Mouse (Mus musculus): Measurements from ENCODE around the gene Boll. TPM values are rescaled to one million over a fixed set of nuclear protein-coding genes. Genes with fewer than 3 reads are reported as not detected.
A peak's percentile ranks its signal among the peaks of the same experiment; 100 is the strongest.
"Not testable (repeated sequence)": the region's sequence is repeated elsewhere in the genome, so short reads cannot be mapped to it uniquely, and the experiment has no call there.

Gene Boll
- total RNA-seq (2021), result under 1 TPM in 1 of 2 experiments, not detected in 1; 0.39 TPM
- long read RNA-seq, experiment 1, result 0 reads
- long read RNA-seq, experiment 2, result 0 reads

DNA sequence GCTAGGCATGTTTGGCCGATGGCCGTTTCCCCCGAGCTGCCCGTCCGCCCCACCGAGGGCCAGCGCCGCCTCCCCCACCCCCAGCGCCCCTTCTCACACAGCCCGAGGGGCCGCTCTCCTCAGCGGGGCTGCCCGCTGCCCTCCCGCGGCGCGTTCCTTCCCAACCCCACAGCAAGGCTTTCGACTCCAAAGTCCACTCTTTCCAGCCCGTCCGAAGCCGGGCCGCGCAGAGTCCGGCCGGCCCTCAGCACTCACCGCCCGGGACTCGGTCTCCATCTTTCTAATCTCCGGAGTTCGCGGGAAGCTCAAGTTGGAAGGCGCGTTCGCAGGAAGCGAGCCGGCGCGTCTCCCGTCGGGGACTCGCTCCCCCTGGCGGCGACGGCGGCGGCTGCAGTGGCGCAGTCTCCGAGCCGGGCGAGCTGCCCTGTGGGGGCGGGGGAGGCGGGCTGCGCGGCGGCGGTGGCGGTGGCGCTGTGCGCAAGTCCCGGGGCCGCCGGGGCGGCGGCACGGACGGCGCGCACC lies at the start of gene Boll:
Boll (minus strand) TSS at position 426 of the 522 bp plus-strand sequence.
- DNase-seq (ENCODE audit: low spot score in 2 of 2), result peak; percentile 33 to 46

DNA sequence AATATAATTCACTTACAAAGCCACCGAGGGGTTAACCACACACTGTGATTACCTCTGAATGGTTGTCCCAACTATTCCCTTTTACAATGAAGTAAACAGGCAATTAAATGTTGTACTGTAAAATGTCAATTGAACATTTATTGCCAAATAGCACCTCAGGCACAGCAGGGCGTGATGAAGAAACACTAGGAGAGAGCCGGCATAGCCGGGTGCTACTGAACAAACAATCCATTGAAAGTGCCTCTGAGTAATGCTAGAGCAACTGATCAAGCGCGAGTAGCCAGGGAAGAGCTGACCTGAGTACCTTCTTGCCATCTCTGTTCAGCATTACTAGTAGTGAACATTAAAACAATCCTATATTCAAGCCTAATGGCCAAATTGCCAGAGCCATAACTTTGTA lies 49.3 kb upstream of the Boll start:
- DNase-seq (ENCODE audit: low spot score in 2 of 2), result no peak

DNA sequence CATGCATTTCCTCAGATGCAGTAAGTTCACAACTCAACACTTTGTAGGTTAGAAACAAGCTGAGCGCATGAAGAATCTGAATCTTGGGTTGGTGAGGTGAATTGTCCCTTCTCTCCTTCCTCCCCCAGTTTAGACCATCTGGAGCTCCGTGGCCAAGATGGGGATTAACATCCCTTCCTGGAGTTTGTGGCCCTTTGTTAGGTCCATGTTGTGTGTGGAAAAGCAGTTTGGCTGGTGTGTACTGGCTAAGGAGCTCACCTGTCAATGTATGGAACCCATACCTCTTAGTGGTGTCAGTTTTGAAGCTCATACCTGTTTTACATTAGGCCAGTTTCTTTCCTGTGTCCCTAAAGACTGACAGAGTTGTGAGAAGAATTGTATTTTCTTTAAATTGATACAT lies 47.8 kb upstream of the Boll start:
- DNase-seq (ENCODE audit: low spot score in 2 of 2), result no peak

DNA sequence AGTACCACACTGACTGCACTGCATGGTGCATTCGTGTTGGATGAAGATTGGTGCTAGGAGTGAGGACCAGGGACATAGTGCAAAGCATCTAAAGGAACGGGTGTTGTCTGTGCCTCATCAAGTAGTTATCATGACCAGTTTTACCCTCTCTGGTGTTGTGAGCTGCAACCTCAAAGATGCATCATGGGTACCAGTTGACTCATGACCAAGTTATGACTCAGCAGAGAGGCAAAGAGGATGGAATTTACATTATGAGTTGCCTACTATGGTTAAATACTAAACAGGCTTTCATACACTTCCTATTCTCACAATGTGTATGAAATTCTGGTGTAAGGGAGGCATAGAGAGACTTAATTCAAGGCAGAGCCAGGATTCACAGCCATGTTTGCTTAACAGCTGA lies 47.4 kb upstream of the Boll start:
- DNase-seq (ENCODE audit: low spot score in 2 of 2), result no peak

DNA sequence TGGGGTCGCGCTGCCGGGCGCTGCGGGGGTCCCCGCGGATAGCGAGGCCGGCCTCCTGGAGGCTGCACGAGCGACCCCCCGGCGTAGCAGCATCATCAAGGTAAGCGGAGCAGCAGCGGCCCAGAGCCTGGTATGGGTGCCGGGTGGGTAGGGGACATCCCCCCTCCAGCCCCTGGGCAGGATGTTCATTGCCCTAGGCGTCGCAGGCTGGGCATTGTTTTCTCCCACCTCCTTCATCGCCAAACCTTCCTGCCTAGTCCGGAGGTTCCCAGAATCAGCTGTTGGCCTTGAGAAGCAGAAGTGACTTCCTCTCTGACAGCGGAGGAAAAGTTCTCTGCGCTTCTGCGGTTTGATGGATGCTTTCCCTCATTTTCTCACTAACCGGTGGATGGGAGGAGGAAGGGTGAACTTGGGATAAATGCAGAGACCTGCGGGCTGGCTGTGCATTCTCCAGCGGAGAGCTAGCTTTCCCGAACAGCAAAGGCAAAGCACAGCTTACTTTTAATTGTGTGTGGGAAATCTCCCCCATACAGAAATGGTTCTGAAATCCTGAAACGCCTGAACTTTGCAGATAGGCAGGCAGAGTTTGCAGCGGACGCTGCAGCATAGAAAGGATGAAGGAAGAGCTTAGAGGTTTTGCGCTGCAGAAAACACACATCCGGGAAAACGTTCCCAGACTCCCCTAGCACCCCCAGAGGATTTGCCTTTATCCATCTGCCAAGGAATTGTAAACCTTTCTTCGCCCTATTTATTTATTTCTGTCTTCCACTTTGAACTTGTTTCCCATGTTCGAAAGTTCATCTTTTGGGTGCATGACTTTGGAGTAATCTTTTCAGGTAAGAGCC lies 43.5 kb upstream of the Boll start:
- DNase-seq (ENCODE audit: low spot score in 2 of 2), result peak in 1 of 2 experiments; percentile 40

DNA sequence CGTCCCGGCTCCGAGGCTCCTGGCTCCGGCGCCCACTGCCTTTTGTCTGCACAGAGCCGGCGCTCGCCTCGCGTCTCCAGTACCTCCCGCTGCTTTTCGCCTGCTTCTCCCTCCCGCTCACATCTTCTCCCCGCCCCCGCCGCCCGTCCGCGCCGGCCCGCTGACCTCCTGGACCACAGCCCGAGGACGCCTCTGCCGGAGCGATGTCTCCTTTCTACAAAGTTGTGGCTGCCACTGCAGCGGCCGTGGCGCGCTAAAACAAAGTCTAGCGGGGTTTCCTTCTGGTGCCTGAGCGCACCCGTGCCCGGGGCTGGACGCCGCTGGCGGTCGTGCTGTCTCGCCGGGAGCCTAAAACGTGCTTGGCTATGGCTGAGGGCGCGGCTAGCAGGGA lies 42.7 kb upstream of the Boll start:
- peak in 1 of 2 experiments; percentile 66 for DNase-seq (ENCODE audit: low spot score in 2 of 2)

DNA sequence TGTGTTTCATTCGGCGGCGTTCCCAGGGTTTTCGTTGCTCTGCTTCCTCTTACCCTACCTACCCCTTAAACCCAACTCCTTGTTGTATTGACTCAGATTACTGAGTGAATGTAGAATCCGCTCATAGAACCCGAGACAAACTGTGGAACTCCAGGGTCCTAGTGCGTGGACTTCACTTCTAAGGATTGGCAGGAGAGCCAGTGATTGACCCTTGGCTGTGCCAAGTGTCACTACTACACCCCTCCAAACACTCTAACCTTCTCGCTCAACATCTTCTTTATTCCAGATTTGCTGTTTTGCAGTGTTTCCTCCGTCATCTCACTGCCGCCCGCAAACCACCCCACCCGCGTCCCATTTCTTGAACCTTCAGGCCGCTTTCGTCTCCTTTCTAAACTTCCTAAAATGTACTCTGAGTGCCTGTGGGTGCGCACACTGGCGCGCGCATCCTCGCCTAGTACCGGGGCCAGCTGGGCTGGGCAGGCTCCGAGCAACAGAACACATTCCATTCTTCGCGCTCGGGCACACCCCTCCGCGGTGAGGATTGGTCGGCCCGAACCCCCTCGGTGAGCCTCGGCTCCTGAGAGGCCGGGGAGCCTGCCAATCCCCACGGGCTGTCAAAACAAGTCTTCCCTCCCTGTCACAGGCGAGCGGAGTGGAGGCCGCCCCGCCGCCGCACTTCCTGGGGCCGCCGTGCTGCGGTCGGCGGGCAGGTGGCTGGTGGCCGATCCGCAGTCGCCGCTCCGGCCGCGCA lies 42.2 kb upstream of the Boll start, which contains the start of gene Plcl1:
Plcl1 (plus strand) TSS at position 650 of the 751 bp plus-strand sequence.
- peak; percentile 97 to 98 for DNase-seq (ENCODE audit: low spot score in 2 of 2)

DNA sequence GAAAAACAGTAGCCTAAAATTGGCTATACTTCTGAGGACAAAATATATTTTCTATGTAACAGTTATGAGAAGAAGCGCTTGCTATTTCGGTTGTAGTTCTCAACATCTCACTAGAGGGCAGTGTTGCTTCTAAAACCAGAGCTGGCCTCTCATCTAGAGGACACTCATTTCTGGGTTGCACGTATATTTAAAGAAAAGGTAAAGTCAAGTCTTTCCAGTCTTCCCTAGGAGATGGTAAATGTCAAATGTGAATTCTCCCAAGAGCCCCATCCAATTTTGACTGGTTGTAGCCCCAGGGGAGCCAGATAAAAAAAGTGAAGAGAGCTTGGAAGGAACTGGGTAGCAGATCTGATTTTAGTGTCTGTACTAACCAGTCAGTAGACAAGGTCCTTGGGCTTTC lies 41.2 kb upstream of the Boll start:
- peak; percentile 57 to 89 for DNase-seq (ENCODE audit: low spot score in 2 of 2)

DNA sequence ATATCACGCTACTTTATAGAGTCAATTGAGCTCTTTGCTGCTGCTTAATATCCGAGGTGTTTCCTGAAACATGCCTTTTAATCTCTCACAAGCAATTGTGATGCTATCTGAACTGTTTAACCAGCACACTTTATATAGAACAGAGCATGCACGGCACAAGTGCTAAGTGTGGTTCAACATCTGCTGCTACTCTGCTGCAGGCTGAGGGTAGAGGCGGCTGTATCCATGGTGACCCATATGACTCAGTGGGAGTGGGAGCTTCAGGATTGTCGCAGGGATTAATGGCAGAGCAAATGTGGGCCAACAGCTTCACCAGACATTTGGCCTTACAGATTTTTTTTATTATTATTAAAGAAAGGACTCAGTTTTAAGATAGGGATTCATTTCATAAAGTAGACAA lies 36.6 kb upstream of the Boll start:
- DNase-seq (ENCODE audit: low spot score in 2 of 2), result peak; percentile 16 to 64

DNA sequence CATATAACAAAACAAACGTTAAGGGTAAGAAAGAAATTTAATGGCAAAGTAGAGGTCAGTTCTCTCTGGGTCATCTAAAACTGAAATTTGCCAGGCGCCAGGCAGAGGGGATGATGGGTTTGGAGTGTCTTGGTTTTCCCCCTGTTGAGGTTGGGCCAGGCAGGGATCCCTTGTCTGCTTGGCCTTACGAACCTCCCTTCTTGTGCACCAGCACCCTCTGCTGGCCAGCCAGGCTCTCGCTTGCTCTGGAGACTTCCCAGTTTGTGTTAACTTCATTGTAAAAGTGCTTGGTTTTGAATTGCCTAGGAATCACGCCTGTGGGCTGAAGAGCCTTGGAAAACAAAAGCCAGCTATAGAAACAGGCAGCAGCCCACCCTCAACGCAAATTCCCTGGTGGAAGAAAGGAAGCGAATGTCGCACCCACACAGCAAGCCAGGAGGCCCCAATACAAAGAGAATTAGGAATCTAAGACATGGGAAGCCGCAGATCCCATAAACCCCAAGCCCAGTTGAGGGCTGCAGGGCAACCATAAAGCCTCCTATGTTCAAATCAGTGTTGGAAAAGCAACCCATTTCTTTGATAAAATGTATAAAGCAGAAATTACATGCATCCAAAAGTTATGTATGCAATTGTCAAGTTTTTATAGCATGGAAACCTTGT lies 20.0 kb upstream of the Boll start:
- DNase-seq (ENCODE audit: low spot score in 2 of 2), result peak; percentile 74 to 79

DNA sequence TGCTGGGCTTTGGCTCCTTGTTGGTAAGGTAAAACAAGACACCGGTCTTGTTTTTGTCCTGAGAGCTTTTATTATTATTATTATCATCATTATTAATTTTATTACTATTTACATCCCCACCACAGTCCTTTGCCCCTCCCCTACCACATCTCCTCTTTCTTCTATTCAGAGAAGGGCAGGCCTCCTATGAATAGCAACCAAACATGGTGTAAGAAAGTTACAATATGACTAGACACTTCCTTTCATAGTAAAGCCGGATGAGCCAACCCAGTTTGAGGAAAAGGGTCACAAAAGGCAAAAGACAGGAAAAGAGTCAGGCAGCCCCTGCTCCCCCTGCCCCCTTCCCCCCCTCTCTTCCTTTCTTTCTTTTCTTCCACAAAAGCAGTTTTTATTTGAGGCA lies 17.3 kb upstream of the Boll start:
- no peak for DNase-seq (ENCODE audit: low spot score in 2 of 2)

DNA sequence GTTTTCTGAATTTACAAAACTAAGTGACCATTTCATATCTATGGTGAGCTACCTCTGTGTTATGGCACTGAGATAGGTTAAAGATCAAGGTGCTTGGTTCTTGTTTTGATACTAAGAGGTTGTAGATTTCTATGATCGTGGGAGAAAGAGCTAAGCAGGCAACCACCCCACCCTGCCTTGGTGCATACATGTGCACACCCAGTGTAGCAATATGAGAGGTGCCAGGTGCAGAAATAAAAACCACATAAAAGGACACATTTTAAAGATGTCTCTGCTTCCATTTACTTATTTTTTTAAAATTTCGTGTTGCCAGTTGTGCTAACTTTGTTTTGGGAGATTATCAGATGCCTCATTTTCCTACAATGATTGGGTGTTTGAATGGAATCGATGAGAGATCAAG lies 9.4 kb upstream of the Boll start:
- no peak for DNase-seq (ENCODE audit: low spot score in 2 of 2)

DNA sequence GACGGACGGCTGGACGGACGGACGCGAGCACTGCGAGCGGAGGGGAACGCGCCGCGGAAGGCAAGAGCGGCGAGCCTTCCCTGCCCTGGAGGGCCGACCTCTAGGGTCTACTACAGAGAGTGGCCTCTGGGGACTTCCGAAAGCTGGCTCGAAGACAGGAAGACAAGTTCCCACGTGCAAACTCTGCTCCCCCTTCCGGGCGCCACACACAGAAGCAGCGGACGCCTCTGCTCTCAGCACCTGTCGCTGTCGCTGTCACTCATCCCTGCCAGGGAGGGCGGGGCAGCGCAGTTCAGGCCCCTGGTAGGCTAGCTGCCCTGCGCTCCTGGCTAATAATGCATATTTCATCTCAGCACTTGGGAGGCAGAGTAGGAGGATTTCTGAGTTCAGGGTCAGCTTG lies 317 bp upstream of the Boll start:
- DNase-seq (ENCODE audit: low spot score in 2 of 2), result peak; percentile 3 to 7

DNA sequence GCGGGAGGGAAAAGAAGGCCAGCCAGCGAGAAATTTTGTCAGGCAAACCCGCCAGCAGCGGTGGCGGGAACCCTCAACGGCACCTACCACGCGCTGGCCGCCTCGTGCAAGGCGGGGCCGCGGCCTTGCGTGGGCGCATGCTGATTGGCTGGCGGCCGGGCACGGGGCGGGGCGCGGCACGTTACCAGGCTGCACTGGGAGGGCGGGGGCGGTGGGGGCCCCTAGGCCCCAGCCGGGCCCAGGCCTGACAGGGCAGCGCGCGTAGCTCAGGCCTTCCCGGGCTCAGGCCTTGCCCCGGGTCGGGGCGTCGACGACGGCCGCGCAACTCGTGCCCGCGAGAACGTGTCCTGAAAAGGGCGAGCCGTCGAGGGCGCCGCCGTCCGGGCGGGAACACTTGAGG lies 635 bp downstream of the Boll start:
- no peak for DNase-seq (ENCODE audit: low spot score in 2 of 2)

DNA sequence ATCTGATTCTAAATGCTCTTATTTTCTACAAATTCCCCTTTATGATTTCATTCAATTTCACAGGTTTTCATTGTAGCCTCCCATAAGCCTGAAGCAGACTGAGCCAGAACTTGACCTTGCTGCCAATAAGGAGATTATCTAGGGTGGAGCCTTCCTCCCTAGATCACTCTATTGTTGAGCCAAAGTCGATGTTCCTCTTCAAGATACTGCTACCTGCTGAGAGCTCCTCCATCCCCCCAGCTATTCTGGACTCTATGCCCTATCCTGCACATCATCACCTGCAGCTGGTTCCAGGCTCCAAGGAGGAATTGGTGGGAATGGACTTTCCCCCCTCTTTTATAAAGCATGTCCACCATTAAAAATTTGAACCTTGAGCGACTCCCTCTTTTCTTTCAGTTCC lies 11.4 kb downstream of the Boll start:
- not testable (repeated sequence) for DNase-seq (ENCODE audit: low spot score in 2 of 2)

DNA sequence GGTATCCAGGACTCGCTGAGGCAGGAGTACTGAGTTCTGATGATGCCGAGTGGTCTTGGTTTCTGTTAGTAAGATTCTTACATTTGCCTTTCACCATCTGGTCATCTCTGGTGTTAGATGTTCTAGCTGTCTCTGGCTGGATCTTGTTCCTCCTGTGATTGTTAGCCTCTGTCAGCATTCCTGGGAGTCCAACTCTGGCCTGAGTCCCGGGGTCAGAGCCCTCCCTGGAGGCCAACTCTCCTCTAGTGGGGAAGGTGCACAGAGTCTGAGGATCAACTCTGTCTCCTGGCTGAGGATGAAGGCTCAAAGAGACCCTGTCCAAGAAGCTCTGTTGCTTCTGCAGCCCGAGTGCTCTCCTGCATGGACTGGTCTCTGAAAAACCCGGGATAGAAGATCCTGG lies 37.8 kb downstream of the Boll start:
- DNase-seq (ENCODE audit: low spot score in 2 of 2), result not testable (repeated sequence)

DNA sequence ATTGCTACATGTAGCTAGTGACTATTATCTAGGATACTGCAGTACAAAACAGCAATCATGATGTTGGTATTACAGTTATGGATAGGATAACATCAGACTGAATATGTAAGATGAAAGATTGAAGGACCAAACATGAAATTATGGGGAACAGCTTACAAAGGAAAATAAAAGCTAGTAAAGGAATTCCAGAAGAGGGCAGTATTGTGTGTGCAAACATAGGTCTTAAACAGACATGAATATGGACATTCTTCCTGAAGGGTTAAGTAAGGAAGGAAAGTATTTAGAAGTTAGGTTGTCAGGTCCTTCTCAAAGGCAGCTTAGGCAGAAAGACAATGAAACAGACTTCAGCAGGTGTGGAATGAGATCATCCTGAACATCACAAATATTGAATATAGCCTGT lies 62.2 kb downstream of the Boll start:
- peak in 1 of 2 experiments; percentile 19 for DNase-seq (ENCODE audit: low spot score in 2 of 2)

DNA sequence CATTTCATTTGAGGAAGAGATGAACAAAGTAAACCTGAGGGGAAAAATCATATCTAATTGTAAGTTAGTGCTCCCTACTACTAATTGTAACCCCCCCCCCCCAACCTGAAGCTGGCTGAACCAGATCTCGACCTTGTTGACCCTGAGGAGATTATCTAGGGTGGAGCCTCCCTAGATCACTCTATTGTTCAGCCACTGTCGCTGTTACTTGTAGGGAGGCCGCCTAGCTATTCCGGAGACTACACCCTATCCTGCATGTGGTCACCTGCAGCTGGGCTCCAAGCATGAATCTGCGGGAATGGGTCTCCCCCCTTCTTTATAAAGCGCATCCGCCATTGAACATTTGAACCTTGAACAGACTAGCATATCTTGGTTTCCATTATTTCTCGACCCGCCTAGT lies 84.2 kb downstream of the Boll start:
- no peak for DNase-seq (ENCODE audit: low spot score in 2 of 2)

DNA sequence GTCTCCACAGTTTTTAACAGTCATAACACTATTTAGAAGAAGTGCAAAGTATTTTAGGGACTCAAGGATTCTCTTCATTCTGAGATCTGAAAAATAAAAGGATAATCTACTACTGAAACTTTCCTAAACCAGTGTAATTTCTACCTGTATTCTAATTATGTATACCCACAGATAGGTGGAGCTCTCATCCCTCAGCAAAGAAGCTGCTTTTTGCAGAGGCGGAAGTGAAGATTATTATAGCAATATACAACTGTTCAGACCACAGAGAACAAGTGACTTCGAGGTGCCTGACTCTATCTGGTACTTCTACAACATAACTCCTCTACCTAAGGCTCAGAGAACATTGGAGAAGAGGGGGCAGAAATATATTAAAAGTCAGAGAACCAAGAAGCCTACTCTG lies 97.8 kb downstream of the Boll start:
- DNase-seq (ENCODE audit: low spot score in 2 of 2), result no peak

DNA sequence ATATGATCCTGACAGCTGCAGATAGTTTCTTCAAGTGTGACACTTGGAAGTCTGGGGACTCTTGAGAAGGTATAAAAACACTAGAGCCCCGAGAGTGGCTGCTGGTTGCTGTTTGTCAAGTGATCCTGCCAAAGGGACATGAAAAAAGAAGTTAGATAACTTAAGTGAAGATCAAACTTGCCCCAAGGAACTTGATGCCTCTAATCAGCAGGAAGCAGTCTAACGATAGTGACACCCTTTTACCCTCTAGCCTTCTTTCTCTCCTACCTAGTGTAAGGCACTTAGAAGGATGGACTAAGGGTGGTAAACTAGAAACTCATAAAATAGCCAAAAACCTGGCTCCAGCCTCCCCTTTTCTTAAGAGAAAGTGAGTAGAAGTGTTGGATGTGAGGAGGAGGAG lies 98.9 kb downstream of the Boll start:
- DNase-seq (ENCODE audit: low spot score in 2 of 2), result no peak

DNA sequence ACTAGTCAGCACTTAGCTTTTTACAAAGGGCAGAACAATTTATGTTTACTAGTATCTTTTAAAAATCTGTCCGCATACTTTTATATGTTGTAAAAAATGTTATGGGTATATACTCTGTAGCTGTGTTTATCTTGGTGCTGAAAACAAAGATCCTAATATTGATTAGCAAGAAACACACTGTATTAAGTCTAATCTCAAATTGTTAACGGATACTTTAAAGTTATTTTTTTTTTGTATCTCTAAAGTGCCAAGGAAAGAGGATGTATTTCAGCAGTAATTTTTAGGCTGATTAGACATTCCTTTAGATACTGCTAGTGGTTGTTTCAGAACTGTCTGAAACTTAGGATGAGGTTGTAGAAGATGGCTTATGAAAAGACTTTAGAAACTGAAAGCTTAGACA lies 116.9 kb downstream of the Boll start:
- DNase-seq (ENCODE audit: low spot score in 2 of 2), result no peak

All from layer of hippocampus, postnatal 14 days (tissue).